Mouse (Mus musculus) ES-Bruce4 (cell line): ENCODE measurements at regions not wholly inside any gene's neighbourhood (a gene's known extent, or its start where the extent isn't known, plus 50 kb on each side); places are given as distances from the start of the nearest gene placed in this dataset.

Experiments used
- H3K27ac ChIP-seq: 2 replicates; pipeline ENCODE4 v1.5.1; 2012; ENCODE audit warnings: low read length, inconsistent platforms; ENCODE audit not compliant: insufficient read depth
- H3K27me3 ChIP-seq: 2 replicates; pipeline ENCODE4 v1.6.1; 2012; ENCODE audit warnings: mild to moderate bottlenecking, low read length, inconsistent platforms; ENCODE audit not compliant: control insufficient read depth, poor library complexity, insufficient read depth, severe bottlenecking
- H3K36me3 ChIP-seq: 2 replicates; pipeline ENCODE4 v1.6.1; 2012; ENCODE audit warnings: inconsistent platforms, mild to moderate bottlenecking, low read length, moderate library complexity; ENCODE audit not compliant: control insufficient read depth, poor library complexity, insufficient read depth, severe bottlenecking
- H3K4me1 ChIP-seq: one replicate; pipeline ENCODE4 v1.8.1; 2011; ENCODE audit warnings: low read length; ENCODE audit not compliant: control insufficient read depth, insufficient read depth
- H3K4me3 ChIP-seq: 2 replicates; pipeline ENCODE4 v1.5.1; 2011; ENCODE audit warnings: low read depth, mild to moderate bottlenecking, low read length
- H3K9ac ChIP-seq: 2 replicates; pipeline ENCODE4 v1.6.1; 2012; ENCODE audit warnings: low read depth, mild to moderate bottlenecking, inconsistent platforms; ENCODE audit not compliant: poor library complexity, severe bottlenecking
- H3K9me3 ChIP-seq: replicated peaks from 2 replicates; pipeline ENCODE4 v1.6.1; 2012; ENCODE audit warnings: mild to moderate bottlenecking, low read length, inconsistent platforms; ENCODE audit not compliant: control insufficient read depth, poor library complexity, insufficient read depth, severe bottlenecking
- CTCF ChIP-seq: IDR thresholded peaks from one replicate; pipeline ENCODE4 v1.8.1; 2011; ENCODE audit warnings: low read depth, low read length
- EP300 ChIP-seq: IDR thresholded peaks from 2 replicates; pipeline ENCODE4 v1.6.1; 2011; ENCODE audit warnings: low read depth, low read length; ENCODE audit not compliant: insufficient read depth
- POLR2A ChIP-seq: IDR thresholded peaks from one replicate; pipeline ENCODE4 v1.8.1; 2011; ENCODE audit warnings: low read length; ENCODE audit not compliant: insufficient read depth

DNA sequence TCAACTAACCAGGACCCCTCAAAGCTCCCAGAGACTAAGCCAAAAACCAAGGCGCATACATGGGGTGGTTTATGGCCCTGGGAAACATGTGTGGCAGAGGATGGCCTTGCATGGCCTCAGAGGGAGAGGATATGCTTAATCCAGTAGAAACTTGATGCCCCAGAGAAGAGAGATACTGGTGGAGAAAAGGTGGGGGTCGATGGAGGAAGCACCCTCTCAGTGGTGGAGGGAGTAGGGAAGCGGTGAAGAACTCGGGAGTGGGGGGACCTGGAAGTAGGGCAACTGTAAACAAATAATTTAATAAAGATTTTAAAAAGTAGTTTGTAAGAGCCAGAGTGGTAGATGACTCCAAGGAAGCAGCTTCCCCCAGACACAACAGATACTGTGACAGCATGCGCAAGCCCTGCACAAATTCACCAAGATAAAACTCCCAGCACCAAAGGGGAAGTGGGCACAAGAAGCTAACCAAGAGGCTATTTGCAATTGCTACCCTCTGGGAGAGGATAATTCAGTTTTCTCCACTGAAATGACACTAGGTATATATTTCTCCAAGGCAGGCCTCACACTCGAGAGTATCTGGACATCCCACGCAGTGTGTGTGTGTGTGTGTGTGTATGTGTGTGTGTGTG lies 50.7 kb upstream of the Gpr141 start:
- no peaks in the 10 kb centered on the region for H3K36me3 ChIP-seq
- H3K27ac ChIP-seq, result no peak overlapping the region

More for the DNA sequence above, 50.7 kb upstream of the Gpr141 start:
- H3K4me3 ChIP-seq, result no peak overlapping the region
- no peaks in the 10 kb centered on the region for H3K9me3 ChIP-seq
- TF ChIP-seq CTCF (no peak), EP300 (no peak), POLR2A (no peak)
- H3K4me1 ChIP-seq, result no peaks in the 10 kb centered on the region
- no peak overlapping the region for H3K9ac ChIP-seq
- no peaks in the 10 kb centered on the region for H3K27me3 ChIP-seq
